Mouse (Mus musculus): Measurements from ENCODE around the gene Hspa1l.

GRCm38 (mm10) chr17:35001452-35002152 lies 29.1 kb downstream of the Hspa1l start:
- TF ChIP-seq POLR2A (IDR thresholded peaks at IDR 0.05; ENCODE audit: insufficient read depth, low read depth, low read length) (no peak), CTCF (IDR thresholded peaks at IDR 0.05; ENCODE audit: insufficient read depth, low read depth, low read length) (no peak)
